Mouse (Mus musculus) gastrocnemius, postnatal 36 days (tissue): ENCODE results near the gene Rere. TPM values are rescaled to one million over a fixed set of nuclear protein-coding genes. Genes with fewer than 3 reads are reported as not detected.
"Not testable (repeated sequence)": the region's sequence is repeated elsewhere in the genome, so short reads cannot be mapped to it uniquely, and the experiment has no call there.

Experiments
- DNase-seq, 2 experiments: peaks; one replicate each; pipeline ENCODE4 v3.0.0; 2022
- intact Hi-C: fragments of 180-260 bp; cut with DNase I; formaldehyde crosslinking; loops from one replicate; pipeline ENCODE4 v1.15.1; 2025
- total RNA-seq, 2 experiments: library from RNA; stranded (reverse); gene quantifications; 2 replicates each; pipeline ENCODE4 v1.2.3; 2021

Gene Rere
- total RNA-seq, 2 experiments from 2014 or later, result 47.6 to 66.2 TPM

- DNase-seq, result no peak
- intact Hi-C loops, result no loop called here
Measured at GRCm38 (mm10) chr4:150528426-150528825, 247.0 kb downstream of the Rere start.

- intact Hi-C loops, result no loop called here
- no peak for DNase-seq
Measured at GRCm38 (mm10) chr4:150528846-150529245, 247.4 kb downstream of the Rere start.

DNA sequence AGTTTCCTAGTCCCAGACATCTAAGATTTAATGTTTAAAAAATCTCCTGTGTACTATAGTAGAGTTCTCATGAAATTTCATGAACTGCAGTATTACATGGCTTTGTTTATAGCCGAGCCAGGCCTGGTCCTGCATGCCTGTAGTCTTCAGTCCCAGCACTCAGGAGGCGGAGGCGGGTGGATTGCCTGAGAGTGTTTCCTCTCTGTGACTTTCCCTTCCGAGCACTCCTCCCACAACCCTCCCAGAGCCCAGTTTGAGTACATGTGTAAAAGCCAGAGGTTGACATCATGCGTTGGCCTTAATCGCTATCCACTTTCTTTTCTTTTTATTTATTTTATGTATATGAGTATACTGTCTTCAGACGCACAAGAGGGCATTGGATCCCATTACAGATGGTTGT, 250.4 kb downstream of the Rere start:
- intact Hi-C loops, result no loop called here
- no peak for DNase-seq

DNA sequence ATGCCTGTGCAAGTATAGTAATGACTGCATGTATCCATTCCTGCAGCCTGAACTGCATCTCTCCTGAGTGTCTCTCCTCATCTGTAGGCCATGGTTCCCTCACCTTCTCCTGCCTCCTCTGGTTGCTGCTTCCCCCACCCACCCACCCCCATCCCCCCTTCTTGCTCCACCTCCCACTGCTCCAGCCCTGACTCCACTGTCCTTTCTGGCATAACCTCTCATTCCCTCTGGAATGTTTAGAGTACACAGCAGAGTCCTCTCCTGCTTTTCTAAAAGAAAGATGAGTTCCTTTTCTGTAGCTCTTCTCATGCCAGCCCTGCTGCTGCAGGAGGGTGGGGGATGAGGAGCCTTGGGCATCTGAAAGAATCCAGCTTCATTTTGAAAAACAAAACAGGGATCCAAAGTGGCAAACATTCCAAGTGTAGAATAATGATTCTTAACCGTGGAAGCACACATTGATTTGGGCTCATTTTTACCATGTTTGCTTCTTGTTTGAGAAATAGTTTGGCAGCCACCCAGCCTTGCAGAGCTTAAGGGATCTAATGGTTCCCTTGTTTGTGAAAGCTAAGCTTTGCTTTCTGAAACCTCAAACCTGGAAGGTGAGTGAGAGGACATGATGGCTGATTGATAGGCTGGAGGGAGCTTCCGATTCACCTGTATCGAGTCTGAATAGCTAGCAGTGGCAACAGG, 255.5 kb downstream of the Rere start:
- intact Hi-C loops, result no loop called here
- no peak for DNase-seq

DNA sequence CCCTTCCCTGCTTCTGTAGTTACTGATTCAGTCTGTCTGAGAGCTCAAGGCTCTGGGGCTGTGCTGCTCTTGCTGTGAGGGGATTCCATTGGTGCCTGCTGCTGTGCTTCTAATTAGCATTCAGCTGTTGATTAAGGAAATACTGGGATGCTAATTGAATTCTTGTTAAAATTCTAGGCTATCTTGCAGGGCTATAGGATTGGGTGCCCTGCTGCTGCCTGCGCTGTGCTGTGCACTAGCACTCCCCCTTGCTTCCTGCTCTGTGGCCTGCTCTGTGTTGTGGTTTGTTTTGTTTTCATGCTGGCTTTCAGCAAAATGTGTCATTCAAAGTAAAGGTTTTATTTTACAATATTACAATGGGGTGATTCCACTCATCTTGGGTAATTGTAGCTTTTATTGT, 258.4 kb downstream of the Rere start:
- no peak for DNase-seq
- intact Hi-C loops, result no loop called here

GRCm38 (mm10) chr4:150540392-150541094, 259.1 kb downstream of the Rere start:
- DNase-seq, result no peak
- intact Hi-C loops, result no loop called here

GRCm38 (mm10) chr4:150544231-150544630, 262.8 kb downstream of the Rere start:
- intact Hi-C loops, result no loop called here

DNA sequence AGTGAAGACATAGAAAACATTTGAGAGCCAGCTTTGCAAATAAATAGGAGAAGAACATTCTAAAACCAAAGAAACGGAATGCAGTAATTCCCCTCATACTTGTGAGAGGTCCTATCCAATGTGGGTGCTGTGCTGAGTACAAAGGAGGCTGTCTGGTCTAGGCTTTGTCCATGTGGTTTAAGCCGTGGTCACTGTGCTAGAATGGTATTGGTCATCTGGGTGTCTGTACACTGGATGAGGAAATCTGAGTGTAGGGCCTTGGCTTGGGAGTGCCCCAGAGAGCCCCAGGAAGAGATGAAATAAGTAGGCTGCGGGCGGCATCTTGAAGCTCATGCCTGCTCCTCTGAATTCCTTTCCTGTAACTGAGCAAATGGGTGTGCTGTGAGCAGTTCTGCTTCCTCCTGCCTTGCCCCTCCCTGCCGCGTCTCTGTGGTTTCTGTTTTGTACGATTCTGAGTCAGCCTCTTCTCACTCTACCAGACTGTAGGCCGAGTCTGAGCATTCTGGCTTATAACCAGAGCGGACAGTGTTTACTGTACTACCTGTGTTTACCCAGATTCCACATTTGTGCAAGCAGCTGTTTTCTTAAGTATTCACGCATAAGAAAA, 263.3 kb downstream of the Rere start:
- intact Hi-C loops, result no loop called here
- peak in 1 of 2 experiments; percentile 39 for DNase-seq

More at GRCm38 (mm10) chr4:150544231-150544630, 262.8 kb downstream of the Rere start:
- no peak for DNase-seq

- no peak for DNase-seq
- intact Hi-C loops, result no loop called here
Measured at GRCm38 (mm10) chr4:150545775-150546174, 264.3 kb downstream of the Rere start.

- intact Hi-C loops, DNase-seq: not testable (repeated sequence)
Measured at GRCm38 (mm10) chr4:150546296-150546695, 264.9 kb downstream of the Rere start.

GRCm38 (mm10) chr4:150549393-150549792, 267.9 kb downstream of the Rere start:
- no peak for DNase-seq
- intact Hi-C loops, result no loop called here

- intact Hi-C loops, result no loop called here
- DNase-seq, result no peak
Measured at GRCm38 (mm10) chr4:150549989-150550716, 268.7 kb downstream of the Rere start.

- intact Hi-C loops, result no loop called here
- DNase-seq, result no peak
Measured at GRCm38 (mm10) chr4:150551390-150551789, 269.9 kb downstream of the Rere start.

DNA sequence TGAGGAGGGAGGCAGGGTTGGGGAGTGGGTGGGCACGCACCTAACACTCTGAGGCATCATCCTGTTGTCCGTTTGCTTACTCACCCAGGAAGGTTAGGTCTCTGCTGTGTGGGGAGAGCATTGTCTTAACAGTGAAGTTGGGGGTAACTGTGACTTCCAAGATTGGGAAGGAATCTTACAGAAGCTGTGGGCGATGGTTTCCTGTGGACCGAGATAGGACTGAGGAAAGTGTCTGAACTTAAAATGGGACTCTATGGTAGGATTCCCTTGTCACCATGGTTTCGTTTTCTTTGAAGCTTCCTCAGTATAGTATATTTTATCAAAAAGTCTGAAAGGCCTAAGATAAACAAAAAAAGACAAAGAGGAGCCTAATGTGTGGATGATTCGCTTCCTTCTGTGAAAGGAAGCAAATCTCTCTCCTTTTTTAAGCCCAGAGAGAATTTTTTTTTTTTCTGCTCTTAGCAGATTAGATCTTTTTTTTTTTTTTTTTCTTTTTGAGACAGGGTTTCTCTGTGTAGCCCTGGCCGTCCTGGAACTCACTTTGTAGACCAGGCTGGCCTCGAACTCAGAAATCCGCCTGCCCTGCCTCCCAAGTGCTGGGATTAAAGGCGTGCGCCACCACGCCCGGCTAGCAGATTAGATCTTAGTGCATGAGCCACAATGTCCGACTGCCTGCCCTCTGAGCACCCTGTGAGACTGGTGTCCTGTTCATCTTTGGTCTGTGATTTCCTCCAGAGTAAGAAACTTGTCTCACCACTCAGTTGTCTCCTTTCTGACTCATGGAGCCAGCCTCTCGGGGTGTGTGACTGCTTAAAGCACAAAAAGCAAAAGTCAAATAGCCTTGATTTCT, 271.5 kb downstream of the Rere start:
- DNase-seq, result no peak
- intact Hi-C loops, result no loop called here

- no peak for DNase-seq
- intact Hi-C loops, result no loop called here
Measured at GRCm38 (mm10) chr4:150555783-150556182, 274.3 kb downstream of the Rere start.

GRCm38 (mm10) chr4:150556382-150557221, 275.2 kb downstream of the Rere start:
- peak; percentile 59 to 78 for DNase-seq
- intact Hi-C loops, result no loop called here

DNA sequence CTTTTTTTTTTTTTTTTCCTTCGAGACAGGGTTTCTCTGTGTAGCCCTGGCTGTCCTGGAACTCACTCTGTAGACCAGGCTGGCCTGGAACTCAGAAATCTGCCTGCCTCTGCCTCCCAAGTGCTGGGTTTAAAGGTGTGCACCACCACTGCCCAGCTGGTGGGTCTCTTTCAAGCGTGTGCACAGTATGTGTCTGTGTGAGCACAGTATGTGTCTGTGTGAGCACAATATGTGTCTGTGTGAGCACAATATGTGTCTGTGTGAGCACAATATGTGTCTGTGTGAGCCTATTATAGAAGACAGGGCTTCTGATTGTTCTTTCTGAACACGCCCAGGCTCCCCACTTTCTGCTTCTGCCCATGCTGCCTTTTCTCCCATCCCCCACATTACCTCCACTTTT, 275.8 kb downstream of the Rere start:
- DNase-seq, intact Hi-C loops: not testable (repeated sequence)

DNA sequence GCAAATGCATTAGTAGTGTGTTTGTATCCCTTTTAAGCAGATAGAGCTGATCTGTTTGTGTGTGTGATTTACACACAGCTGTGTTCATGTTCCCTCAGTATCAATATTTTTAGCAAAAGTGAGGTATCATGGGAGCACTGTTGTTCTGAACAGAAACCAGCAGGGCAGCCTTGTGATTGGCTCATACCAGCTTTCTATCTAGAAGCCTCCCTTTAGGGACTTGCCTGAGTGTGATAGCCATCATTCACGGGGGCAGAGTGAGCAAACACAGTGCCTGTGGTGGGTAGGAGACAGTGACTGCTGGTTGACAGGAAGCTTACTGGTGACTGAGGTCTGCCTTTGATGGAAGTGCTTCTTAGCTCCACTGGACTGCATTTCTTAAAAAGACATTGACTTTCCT, 276.5 kb downstream of the Rere start:
- DNase-seq, result no peak
- intact Hi-C loops, result no loop called here

DNA sequence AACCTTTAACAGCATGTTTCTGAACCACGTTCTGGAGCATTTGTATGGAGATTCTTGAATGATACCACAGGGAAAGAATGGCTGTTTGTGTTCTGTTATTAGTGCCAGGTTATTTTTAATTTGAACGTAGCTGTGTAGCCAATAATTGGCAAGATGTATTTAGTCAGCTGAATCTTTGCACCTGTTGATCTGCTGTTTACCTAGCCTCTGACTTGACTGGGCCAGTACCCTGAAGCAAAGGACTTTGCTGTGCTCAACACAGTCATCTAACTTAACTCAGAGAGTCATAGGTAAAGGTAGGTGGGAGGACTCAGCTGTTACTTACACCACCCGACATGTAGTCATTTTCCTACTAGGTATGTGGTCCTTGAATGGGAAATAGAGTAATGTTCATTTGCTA, 278.1 kb downstream of the Rere start:
- intact Hi-C loops, result no loop called here
- no peak for DNase-seq
